Mouse (Mus musculus): ENCODE measurements around the gene Lactb. TPM values are rescaled to one million over a fixed set of nuclear protein-coding genes. Genes with fewer than 3 reads are reported as not detected.

Gene Lactb
- total RNA-seq, 2 experiments from 2014 or later, result 22.5 to 22.6 TPM

DNA sequence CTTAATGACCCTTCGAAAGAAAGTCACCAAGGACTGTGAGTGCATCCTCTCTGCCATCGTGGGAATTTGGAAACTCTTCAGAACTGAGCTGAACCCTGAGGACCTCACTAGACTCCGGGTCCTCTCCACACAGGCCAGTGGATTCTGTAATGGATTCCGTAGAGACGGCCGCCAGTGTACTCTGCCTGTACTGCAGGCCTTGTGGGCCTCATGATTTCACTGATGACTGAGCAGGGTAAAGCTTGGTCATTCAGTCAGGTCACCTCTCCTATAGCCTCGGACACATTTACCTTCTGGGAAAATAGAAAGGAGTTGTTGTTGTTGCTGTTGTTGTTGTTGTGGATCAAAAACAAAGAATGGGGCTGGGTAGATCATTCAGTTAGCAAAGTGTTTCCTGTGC is 6.8 kb upstream of the Lactb start:
- DNase-seq (ENCODE audit: low spot score), result no peak

DNA sequence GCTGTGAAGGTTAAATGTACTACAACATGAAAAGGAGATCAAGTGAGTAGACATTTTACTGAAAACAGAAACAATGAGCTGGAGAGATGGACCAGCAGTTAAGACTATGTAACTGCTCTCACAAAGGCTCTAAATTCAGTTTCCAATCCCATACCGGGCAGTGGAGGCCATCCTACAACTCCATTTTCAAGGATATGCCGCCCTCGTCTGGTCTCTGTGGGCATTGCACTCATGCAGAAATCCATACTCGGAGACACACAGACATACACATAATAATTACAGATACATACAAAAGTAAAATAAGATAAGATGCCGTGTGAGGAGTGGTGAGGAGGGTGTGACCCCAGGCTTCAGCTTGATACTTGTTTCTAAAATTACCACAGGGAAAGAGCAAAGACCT is 5.2 kb upstream of the Lactb start:
- peak; percentile 71 for DNase-seq (ENCODE audit: low spot score)

DNA sequence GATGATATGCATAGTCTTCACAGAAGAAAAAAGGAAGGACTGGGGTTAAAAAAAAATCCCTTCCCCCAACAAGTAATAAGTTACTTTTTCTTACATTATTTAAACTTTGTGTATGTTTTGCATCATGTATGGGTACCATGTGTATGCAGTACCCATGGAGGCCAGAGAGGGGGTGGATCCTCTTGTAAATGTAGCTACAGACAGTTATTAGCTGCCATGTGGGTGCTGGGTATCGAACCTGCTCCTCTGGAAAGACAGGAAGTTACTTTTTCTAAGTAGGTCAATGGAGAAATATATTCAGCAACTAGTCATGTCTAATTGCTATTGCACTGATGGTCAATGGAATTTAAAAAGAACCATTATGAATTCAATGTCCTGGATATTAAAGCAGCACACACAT is 3.2 kb upstream of the Lactb start:
- no peak for DNase-seq (ENCODE audit: low spot score)

DNA sequence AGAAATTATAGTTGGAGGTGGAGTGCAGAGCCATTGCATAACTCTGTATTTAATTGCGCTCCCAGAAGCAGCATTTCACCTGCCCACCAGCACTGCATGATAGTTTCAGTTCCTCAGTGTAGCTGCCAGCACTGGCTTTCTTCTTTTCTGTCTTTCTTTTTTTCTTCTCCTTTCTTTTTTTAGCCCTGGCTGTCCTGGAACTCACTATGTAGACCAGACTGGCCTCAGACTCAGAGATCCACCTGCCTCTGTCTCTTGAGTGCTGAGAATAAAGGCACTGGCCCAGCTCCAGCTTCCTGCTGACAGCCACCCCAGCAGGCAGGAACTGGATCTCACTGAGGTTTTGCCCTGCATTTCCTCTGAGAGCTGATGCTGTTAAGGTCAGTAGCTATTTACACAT is 2.7 kb upstream of the Lactb start:
- no peak for DNase-seq (ENCODE audit: low spot score)

DNA sequence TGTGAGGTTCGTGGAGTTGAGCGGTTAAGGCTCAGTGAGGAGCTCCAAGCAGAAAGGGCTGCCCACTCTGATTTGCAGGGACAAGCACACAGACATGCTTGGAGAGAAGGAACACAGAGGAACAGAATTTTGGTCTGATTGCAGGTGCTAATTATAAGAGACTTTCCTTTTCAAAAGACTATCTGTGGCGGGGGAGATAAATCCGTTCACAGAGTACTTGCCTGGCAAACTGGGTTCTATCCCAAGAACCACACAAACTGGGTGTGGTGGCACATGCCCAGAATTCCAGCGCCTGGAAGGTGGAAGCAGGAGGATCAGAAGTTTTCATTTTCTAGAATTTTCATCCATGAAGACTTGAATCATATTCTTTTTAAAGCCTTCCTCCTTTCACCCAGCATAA is 1.8 kb upstream of the Lactb start:
- no peak for DNase-seq (ENCODE audit: low spot score)

DNA sequence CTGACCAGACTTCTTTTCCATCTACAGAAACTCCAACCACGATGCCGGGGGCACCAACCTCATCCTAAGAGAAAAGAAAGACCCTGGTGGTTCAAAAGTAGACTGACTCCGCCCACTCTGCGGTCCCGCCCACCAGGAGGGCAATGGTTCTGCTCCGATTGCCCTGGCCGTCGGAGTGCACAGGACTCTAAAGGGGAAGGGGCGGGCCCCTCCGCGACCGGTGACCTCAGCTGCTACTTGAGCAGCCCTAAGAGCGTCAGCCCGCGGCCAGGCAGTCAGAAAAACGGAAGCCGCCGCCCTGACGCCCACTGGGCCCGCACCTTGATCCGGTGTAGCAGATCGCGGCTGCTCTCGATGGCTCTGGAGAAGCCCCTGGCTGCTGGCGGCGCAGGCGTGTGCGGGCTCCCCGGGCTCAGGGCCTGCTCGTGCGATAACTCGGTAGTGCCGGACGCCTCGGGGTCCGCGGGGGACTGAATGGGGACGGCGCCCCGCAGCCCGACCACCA is 511 bp downstream of the Lactb start:
- peak; percentile 68 for DNase-seq (ENCODE audit: low spot score)

DNA sequence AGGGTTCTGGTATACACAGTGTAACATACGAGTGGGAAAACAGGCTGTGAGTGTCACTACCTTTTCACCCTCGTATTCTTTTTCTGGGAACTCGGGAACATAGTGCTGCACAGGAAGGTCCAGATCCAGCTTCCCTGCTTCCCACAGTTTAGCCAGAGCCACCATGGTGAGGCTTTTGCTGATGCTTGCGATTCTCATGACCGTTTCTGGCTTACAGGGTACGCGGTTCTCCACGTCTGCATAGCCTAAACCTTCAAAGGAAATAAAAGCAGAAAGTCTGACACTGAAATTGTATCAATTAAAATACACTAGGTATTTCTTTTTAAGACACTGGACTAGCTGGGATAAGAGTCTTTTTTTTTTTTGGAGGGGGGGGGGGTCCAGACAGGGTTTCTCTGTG is 4.2 kb downstream of the Lactb start:
- no peak for DNase-seq (ENCODE audit: low spot score)

DNA sequence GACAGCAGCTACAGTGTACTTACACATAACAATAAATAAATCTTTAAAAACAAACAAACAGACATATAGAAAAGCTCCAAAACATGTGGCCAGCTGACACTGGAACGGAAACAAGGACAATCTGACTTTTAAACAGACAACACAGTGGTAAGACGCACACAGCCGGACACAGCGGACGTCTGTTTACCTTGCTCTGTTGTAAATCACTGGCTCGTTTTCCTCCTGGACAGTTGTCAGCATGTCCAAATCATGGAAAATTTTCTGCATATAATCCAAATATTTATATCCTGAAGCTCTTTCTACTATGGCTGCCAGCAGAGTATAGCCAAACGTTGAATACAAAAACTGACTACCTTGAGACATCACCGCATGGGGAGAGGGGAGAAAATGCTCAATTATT is 7.8 kb downstream of the Lactb start:
- DNase-seq (ENCODE audit: low spot score), result no peak

DNA sequence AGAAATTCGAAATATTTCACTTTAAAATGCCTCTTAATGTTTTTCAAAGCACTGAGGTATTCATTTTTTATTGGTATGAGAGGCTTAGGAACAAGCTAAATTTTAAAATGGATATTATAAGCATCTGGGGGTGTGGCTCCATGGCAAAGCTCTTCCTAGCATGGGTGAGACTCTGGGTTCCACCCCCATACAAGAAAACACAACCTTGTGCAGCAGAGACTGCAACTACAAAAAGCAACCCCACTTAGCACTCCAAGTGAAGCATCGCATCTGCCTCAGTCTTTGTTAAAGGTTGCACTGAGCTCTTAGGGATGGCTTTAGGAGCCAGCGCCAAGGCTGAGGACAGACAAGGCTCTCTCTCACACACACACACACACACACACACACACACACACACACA is 13.8 kb downstream of the Lactb start:
- no peak for DNase-seq (ENCODE audit: low spot score)

DNA sequence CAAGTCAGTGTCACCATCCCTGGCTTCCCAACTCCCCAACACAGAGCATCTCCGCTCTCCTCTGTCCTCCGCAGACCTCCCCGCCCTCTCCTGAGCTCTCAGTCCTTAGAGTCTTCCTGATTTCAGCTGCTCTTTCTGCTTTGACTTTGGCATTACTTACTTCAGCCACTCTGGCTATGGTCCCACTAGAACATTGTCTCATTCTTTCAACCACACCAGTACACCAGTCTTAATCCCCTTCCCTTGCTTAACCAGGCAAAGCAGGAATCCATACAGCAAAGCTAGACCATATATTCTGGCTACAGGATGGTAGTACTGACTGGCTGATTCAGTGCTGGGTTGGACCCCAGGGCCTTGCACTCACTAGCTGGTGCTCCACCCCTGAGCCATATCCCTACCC is 17.8 kb downstream of the Lactb start:
- DNase-seq (ENCODE audit: low spot score), result no peak

DNA sequence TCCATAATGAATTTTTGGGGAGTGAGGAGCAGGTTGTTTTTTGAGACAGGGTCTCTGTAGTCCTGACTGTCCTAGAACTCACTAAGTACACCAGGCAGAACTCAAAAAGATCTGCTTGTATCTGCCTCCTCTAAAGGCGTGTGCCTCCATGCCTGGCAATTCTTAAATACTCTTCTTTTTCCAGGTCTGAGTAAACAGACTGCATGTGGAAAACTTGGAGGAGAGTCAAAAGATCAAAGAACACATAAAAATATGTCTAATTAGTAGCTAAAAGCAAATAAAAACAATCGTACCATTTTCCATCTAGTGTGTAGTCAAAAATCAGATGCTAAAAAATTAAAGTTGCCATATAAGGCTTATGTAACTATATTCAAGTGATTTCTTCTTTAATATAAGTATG is 22.4 kb downstream of the Lactb start:
- no peak for DNase-seq (ENCODE audit: low spot score)

DNA sequence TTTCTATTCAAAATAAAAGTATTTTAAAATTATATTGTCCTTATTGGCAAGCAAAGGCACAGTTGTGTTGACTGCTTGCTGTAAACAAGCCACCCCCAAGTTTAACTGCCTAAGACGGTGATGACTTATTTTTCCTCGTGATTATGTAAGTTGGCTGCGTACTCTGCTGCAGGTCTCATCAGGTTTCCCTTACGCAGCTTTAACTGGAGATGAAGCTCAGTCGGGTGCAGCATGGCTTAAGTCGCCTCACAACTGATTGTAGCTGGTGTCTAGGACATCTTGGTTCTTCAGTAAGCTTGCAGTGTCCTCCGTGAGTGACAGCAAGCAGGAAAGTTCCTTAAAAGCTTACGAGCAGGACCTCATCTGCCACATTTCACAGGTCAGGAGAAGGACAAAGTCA is 23.0 kb downstream of the Lactb start:
- DNase-seq (ENCODE audit: low spot score), result peak; percentile 65

DNA sequence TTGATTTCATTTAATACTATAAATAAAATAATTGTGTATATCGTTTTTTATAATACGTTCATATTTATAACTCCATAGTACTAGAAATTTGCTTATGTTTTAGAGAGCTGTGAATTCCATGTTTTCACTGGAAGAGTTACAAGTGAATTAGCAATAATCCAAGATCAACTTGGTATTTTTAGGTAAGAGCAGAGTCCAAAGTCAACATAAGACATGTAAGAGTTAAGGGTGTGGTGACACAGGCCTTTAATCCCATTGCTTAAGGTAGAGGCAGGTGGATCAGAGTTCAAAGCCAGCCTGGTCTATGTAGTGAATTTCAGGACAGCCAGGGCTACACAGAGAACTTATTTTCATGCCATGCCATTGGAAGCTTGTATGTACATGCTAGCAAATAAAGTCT is 26.7 kb downstream of the Lactb start:
- DNase-seq (ENCODE audit: low spot score), result no peak

DNA sequence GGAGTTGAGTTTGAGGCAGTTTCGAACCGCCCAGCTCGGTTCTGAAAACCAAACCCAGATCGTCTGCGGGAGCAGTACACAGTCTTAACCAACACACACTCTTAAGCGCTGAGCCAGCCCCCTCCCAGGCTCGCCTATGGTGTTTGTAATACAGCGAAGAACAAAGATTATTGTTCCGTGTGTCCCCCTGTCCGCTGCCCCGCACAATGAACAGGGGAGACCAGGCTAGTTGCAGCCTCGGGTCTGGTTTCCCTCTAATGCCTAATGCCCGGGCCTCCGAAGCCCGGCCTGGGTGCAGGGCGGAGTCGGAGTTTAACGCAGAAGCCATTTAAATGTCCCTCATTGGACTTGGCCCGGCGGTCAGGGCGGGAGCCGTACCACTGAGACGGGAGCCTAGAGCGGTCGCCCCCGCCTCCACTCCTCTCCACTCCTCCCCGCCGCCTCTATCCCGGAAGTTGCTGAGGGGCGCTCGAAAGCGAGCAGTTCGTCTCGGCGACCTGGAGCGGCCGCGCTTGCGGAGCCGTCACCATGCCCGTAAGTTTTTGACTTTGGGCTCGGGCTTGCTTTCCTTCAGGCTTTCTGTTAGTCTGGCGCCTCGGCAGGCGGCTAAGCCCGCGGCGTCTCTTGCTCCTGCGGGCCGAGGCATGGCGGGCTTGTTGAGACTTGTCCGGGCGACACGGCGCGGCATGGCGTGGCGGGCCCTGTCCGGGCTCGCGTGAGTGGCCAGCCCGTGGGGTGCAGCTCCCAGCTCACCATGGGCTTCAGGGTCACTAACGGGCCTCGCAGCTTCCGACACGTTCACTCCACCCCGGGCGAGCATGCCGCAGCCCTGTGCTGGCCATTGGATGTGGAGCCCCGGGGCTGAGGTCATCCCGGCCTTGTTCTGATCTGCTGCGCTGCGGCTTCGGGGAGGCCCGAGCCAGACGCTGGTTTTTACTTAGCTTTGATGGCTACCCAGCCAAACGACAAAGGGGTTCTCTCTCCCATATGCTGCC is 29.3 kb downstream of the Lactb start, which contains the start of gene Rps27l:
Gene Rps27l, plus strand, starts transcription at position 440 of the 995 bp plus-strand sequence.
- DNase-seq (ENCODE audit: low spot score), result peak; percentile 94

DNA sequence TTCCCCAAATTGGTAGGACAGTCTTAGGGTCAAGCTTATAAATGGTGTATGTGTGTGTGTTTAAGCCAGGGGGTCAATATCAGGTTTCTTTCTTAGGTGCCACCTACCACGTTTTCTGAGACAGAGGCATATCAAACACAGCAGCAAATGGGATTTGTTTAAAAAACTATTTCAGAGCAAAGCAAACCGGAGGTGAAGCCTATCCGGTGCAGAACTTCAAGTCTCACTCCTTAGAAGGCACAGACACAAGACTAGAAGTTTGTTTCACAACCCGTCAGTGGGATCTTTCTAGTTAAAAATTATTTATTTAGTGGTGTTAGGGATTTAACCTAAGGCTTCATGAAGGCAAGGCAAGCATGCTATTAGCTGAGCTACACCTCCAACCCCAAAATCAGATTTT is 30.1 kb downstream of the Lactb start:
- DNase-seq (ENCODE audit: low spot score), result no peak

DNA sequence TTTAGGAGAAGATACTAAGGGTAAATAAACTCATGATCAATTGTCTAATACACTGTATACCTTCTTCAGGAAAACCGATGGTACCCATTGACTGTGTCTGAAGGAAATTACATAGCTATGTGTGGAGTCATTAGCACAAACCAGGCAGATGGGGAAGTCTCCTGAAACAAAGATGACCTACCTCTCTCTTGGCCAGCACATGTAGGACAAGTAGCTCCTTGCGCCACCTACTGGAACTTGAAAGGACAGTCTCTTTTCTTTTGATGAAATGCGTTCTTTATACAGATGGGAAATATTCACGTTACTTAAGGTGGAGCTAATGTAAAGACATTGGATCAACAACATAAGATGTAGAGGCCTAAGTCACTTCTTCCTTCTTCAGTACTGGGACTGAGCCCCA is 36.4 kb downstream of the Lactb start:
- DNase-seq (ENCODE audit: low spot score), result peak; percentile 70

DNA sequence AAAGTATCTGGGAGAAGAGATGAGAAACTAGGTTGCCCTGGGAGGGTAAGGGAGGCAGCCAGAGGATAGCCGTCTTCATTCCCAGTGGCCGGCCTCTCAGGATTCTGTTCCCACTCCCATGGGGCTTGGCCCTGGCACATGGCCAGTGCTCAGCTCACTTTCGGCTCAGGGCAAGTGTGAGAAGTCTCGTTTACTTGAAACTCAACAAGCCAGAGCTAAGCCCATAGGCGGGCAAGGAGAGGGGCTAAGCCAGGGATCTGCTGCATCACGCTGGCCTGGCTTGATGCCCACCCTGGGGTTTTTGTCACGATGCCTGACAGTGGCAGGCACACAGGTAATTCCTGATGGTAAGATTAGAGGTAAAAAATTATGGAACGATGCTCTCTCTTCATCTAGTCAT is 37.8 kb downstream of the Lactb start:
- DNase-seq (ENCODE audit: low spot score), result peak; percentile 86

DNA sequence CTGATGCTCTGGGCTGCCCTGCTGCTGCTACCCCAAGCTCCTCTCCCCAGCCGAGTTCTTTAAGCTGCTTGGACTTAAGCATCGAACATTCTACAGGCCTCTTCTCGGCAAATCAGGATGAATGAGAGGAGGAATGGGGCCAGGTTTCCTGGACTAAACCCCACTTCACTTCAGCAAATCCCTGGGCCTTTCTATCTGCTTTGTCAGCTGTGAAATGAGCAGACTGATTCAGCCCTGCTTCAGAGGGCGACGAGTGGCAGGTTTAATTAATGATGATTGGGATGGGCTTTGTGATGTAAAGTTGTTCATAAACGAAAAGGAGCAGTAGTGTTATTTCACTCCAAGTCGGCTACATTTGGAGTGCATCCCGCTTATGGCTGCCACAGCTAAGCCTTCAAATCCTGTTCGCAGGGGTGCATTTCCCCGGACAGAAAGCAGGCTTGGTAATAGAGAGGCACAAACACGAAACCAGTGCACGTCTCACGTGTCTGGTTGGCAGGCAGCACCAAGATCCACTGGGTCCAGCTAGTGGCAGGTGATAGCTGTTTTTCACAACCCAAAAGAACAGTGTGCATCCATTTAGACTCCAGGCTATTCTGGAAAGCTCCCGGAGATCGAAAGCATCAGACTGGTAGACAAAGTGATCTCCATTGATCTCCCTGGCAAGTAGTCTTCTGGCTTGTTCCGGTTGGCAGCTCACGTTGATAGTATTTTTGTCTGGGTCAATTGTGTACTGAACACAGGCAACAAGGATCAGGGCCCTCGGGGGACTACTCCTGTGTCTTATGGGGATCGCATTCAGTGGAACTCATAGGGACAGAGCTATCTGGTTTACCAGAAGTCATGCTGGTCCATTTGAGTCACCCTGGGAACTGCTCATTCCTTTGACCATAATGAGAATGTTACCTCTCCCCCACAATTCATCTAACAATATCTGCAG is 41.1 kb downstream of the Lactb start:
- DNase-seq (ENCODE audit: low spot score), result peak; percentile 34

DNA sequence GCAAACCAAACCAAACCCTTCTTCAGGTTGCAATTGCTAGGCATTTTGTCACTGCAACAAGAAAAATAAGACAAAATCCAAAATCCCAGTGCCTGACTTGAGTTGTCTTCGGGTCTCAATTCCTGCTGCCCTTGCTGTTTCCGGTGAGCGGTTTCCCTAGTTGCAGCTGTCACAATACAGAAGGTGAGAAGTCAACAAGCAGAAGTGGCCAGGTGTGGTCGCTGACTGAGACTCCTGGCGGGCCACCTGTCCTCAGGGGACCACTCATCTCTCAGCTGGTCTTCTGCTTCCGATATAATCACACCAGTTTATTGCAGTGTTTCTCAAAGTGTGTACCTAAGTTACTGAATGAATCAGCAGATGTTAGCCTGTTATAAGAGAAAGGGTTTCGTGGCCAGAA is 44.9 kb downstream of the Lactb start:
- no peak for DNase-seq (ENCODE audit: low spot score)

DNA sequence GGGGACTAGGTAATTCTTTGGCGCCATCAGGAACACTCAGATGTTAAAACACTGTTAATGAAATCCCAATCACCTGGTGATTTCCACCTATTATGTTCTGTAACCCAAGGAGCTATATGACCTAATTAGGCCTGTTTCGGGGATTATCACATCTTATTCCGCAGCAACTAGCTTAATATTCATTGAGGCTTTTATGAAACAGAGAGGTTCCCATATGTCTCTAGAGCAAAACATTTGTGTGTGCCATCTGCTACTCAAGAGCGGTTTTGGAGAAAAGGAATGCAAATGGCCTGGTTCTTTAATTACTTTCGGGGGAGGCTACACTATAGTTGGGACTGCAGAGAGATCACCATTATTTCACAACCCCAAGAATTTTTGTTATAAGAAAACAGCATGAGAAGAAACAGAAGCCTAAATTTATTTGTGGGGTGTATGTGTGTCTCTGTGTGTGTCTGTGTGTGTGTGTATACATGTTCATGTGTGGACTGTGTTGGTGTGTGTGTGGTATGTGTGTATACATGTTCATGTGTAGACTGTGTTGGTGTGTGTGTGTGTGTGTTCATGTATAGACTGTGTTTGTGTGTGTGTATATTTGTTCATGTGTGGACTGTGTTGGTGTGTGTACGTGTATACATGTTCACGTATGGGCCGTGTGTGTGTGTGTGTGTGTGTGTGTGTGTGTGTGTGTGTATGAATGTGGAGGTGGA is 47.4 kb downstream of the Lactb start:
- DNase-seq (ENCODE audit: low spot score), result no peak

DNA sequence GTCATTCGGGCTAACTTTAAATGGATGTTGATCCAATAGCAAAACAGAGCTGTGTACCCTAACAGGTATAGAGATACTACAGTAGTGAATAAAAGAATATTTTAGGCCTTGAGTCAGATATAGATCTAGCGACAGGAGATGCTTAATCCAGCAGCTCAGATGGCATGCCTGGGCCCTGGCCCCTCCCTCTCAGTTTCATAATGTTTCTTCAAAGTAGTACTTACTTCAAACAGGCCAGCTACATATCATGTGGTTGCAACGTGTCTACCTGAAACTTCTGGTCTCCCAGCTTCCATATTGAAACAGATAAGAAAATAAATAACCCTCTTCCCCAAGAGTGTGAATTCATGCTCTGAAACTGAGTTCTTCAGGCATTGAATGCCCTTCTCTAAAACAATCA is 49.4 kb downstream of the Lactb start:
- DNase-seq (ENCODE audit: low spot score), result no peak

All from gastrocnemius, adult 18-20 months (tissue).